Mouse (Mus musculus): Measurements from ENCODE around the gene Gm47985. TPM values are rescaled to one million over a fixed set of nuclear protein-coding genes. Genes with fewer than 3 reads are reported as not detected.
"Not testable (repeated sequence)": the region's sequence is repeated elsewhere in the genome, so short reads cannot be mapped to it uniquely, and the experiment has no call there.

Gene Gm47985
- 0.09 and 0.23 TPM in 2 replicates for polyA plus RNA-seq (2016; fragmentation: Nextera tagmentation; extraction: Ambion mirVana)

GRCm38 (mm10) chr1:151182266-151182665 lies at the start of gene Gm47985:
Gm47985 (plus strand) TSS chr1:151182537.
- H3K4me1 ChIP-seq = peaks cover 22% of the 10 kb centered on the region
- no CpG with 5 or more reads among the region's 7 CpGs for WGBS
- H3K4me3 ChIP-seq; H3K9me3 ChIP-seq (replicated peaks); H3K27ac ChIP-seq (replicated peaks); H3K27me3 ChIP-seq (ENCODE audit: low read depth, poor library complexity, severe bottlenecking); DNase-seq (ENCODE audit: low spot score); H3K36me3 ChIP-seq: not testable (repeated sequence)

DNA sequence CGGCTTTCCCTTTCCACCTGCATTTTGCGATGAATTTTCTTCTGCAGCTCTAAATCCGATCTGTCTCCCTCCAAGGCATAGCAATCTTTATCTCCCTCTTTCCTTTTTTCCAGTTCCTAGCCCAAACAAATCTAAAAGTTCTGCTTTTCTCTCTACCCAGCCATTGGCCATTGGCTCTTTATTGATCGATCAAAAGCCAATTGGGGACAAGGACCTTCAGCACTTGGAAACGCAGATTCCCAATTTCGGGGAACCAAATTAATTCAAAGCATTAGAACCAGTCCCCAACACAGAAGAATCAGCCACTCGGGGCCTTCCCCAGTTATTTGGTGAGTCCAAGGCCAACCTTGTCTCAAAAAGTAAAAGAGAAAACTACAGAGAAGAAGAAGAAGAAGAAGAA lies 49.7 kb upstream of the Gm47985 start:
- Histone ChIP-seq H3K4me1 (no peaks in the 10 kb centered on the region), H3K36me3 (no peaks in the 10 kb centered on the region), H3K27me3 (ENCODE audit: low read depth, poor library complexity, severe bottlenecking) (no peaks in the 10 kb centered on the region), H3K9me3 (replicated peaks) (no peaks in the 10 kb centered on the region), H3K4me3 (no peak overlapping the region), H3K27ac (replicated peaks) (no peak overlapping the region)
- DNase-seq (ENCODE audit: low spot score) = no peak
- WGBS = 94% methylated on average over 7 of the region's 7 CpGs

DNA sequence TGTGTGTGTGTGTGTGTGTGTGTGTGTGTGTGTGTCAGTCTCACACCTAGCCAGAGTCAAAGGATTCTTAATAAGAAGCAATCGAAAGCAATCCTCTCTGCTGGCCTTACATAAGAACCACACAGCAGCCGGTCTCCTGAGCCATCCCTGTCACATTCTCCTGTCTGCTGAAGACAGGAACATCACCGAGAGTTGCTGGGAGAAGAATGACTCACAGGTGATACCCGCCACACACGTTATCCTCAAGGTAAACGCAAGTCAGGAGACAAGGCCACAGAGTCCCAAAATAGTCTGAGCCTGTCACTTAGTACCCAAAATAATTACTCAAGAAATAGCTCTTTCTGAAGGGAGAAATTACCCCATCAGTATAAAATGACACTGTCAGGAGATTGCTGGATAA lies 43.9 kb upstream of the Gm47985 start:
- 79% methylated on average over 6 of the region's 6 CpGs for WGBS
- DNase-seq (ENCODE audit: low spot score) = no peak
- no peak overlapping the region for H3K27ac ChIP-seq (replicated peaks)
- H3K9me3 ChIP-seq (replicated peaks) = no peaks in the 10 kb centered on the region
- no peaks in the 10 kb centered on the region for H3K36me3 ChIP-seq
- no peak overlapping the region for H3K4me3 ChIP-seq
- H3K4me1 ChIP-seq = no peaks in the 10 kb centered on the region
- no peaks in the 10 kb centered on the region for H3K27me3 ChIP-seq (ENCODE audit: low read depth, poor library complexity, severe bottlenecking)

DNA sequence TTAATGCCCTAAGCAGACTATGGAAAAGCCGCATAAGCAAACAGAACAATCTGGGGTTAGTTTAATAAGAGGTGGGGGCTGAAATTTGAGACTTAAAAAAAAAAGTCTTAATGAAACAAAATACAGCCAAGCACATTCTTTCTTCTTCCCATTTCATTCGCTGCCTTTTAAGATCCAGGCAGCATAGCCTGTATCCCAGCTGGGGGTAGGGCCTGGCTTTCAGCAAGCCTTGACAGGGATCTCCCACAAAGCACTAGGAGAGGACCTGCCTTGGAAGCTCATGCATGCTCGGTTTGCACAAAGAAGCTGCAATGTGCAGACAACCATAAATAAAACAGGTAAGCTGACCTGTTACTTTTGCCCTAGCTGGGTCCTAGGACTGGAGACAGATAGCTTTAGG lies 41.4 kb upstream of the Gm47985 start:
- Histone ChIP-seq H3K4me3 (no peak overlapping the region), H3K4me1 (no peaks in the 10 kb centered on the region), H3K36me3 (no peaks in the 10 kb centered on the region), H3K27me3 (ENCODE audit: low read depth, poor library complexity, severe bottlenecking) (no peaks in the 10 kb centered on the region), H3K9me3 (replicated peaks) (no peaks in the 10 kb centered on the region), H3K27ac (replicated peaks) (no peak overlapping the region)
- WGBS = 76% methylated on average over 3 of the region's 3 CpGs
- DNase-seq (ENCODE audit: low spot score) = no peak

GRCm38 (mm10) chr1:151144471-151145146 lies 37.7 kb upstream of the Gm47985 start:
- H3K27me3 ChIP-seq (ENCODE audit: low read depth, poor library complexity, severe bottlenecking) = no peaks in the 10 kb centered on the region
- no peak for DNase-seq (ENCODE audit: low spot score)
- H3K36me3 ChIP-seq = no peaks in the 10 kb centered on the region
- H3K4me1 ChIP-seq = no peaks in the 10 kb centered on the region
- no peak overlapping the region for H3K27ac ChIP-seq (replicated peaks)
- no peaks in the 10 kb centered on the region for H3K9me3 ChIP-seq (replicated peaks)
- H3K4me3 ChIP-seq = no peak overlapping the region
- WGBS = 78% methylated on average over 6 of the region's 6 CpGs

DNA sequence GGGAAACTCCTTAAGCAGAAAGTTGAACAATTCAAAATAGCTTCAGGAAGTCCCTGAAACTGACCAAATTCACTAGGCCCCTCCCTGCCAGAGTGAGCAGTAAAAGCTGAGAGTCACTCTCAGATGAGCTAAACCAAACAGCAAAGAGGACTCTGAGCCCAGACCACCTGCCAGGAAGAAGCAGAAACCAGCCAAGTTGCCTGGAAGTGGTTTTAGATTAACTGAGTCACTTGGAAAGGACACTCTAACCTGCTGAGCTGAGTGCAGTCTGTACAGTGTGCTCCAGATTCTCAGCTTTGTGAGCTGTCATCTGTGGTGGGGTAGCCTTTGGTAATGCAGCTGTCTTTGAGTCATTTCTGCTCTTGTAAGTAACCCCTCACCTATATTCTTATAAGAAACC lies 34.5 kb upstream of the Gm47985 start:
- Histone ChIP-seq H3K4me1 (no peaks in the 10 kb centered on the region), H3K27me3 (ENCODE audit: low read depth, poor library complexity, severe bottlenecking) (no peaks in the 10 kb centered on the region), H3K27ac (replicated peaks) (no peak overlapping the region), H3K9me3 (replicated peaks) (no peaks in the 10 kb centered on the region), H3K4me3 (no peak overlapping the region), H3K36me3 (no peaks in the 10 kb centered on the region)
- DNase-seq (ENCODE audit: low spot score) = no peak

GRCm38 (mm10) chr1:151150211-151150610 lies 32.1 kb upstream of the Gm47985 start:
- Histone ChIP-seq H3K27ac (replicated peaks) (no peak overlapping the region), H3K9me3 (replicated peaks) (no peaks in the 10 kb centered on the region), H3K36me3 (no peaks in the 10 kb centered on the region), H3K27me3 (ENCODE audit: low read depth, poor library complexity, severe bottlenecking) (no peaks in the 10 kb centered on the region), H3K4me1 (no peaks in the 10 kb centered on the region), H3K4me3 (no peak overlapping the region)
- 91% methylated on average over 7 of the region's 7 CpGs for WGBS
- no peak for DNase-seq (ENCODE audit: low spot score)

DNA sequence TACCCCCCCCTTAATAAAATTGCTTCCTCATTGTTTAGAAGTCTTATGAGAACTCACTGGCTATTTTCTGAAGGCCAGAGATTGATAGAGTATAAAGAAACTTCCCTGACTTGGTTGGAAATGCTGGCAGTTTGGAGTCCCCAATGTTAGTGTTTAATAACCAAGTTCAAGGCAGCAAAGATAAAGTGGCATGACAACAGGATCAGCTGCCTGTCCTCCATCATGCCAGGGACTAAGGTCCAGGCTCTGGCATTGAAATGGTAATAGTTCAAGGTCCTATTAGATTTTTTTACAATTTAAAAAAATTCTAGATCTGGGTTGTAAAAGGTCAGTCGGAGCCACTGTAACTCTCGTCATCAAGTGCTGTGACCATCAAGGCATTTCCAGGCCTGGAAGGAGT lies 31.2 kb upstream of the Gm47985 start:
- DNase-seq (ENCODE audit: low spot score) = no peak
- Histone ChIP-seq H3K9me3 (replicated peaks) (no peaks in the 10 kb centered on the region), H3K4me1 (no peaks in the 10 kb centered on the region), H3K27ac (replicated peaks) (no peak overlapping the region), H3K27me3 (ENCODE audit: low read depth, poor library complexity, severe bottlenecking) (no peaks in the 10 kb centered on the region), H3K4me3 (no peak overlapping the region), H3K36me3 (no peaks in the 10 kb centered on the region)
- 81% methylated on average over 2 of the region's 2 CpGs for whole genome bisulfite sequencing

- H3K27me3 ChIP-seq (ENCODE audit: low read depth, poor library complexity, severe bottlenecking) = no peaks in the 10 kb centered on the region
- 92% methylated on average over 6 of the region's 6 CpGs for WGBS
Measured at GRCm38 (mm10) chr1:151153056-151153652, 29.2 kb upstream of the Gm47985 start.

GRCm38 (mm10) chr1:151154131-151154530 lies 28.2 kb upstream of the Gm47985 start:
- not testable (repeated sequence) for DNase-seq (ENCODE audit: low spot score); H3K27ac ChIP-seq (replicated peaks); H3K36me3 ChIP-seq; H3K4me3 ChIP-seq; H3K27me3 ChIP-seq (ENCODE audit: low read depth, poor library complexity, severe bottlenecking); H3K4me1 ChIP-seq; H3K9me3 ChIP-seq (replicated peaks)
- WGBS = 93% methylated on average over 9 of the region's 9 CpGs

More at GRCm38 (mm10) chr1:151153056-151153652, 29.2 kb upstream of the Gm47985 start:
- Histone ChIP-seq H3K4me3 (no peak overlapping the region), H3K4me1 (no peaks in the 10 kb centered on the region), H3K36me3 (no peaks in the 10 kb centered on the region), H3K27ac (replicated peaks) (no peak overlapping the region), H3K9me3 (replicated peaks) (no peaks in the 10 kb centered on the region)
- no peak for DNase-seq (ENCODE audit: low spot score)

DNA sequence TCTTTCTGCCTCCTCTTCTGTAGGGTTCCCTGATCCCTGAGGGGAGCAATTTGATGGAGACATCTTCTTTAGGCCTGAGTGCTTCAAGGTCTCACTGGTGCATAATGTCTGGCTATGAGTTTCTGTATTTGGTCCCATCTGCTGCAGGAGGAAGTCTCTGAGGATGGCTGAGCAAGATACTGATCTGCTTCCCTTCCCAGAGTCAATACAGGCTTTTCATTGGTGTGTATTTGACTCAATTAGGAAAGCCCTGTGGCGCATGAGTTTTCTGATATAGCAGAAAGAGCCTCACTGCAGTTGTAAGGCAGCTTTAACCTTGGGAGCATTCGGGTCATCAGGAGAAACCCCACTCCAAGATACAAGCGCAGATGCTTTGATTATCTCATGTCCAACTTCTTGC lies 26.2 kb upstream of the Gm47985 start:
- 89% methylated on average over 3 of the region's 3 CpGs for WGBS
- Histone ChIP-seq H3K36me3 (no peaks in the 10 kb centered on the region), H3K27me3 (ENCODE audit: low read depth, poor library complexity, severe bottlenecking) (no peaks in the 10 kb centered on the region)

DNA sequence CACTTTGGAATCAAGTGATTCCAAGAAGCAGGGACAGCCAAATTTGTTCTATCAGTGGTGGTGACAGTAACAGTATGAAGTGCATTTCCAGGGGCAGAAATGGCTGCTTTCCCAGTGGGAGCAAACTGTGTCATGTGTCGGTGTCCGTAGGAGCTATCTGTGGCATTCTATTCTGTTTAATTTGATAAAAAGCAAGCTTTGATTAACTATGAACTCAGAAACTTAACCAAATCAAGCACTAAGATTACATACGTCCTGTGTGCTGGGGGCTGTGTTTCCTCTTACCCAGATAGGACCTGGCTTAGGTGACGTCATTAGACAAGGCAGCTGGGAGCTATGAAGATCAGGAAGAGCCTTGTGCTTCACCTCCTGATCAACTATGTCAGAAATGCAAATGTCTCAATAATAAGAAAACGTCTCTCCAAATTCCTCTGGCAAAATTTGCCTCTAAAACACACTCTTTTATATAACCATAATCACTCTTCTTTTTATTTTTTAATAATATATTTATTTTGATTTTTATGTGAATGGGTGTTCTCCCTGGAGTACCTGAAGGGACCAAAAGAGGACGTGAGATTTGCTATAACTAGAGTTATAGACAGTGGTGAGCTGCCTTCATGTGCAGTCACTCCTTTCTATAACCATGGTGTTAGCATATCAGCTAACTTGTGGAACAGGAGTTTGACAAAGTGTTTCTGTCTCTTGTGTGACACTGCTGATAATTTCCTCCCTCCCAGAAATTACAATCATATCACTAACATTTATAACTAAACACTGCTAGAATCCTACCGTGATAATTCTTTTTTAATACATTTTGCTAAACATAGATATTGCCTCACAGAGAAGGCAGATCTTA lies 25.3 kb upstream of the Gm47985 start:
- no peaks in the 10 kb centered on the region for H3K27me3 ChIP-seq (ENCODE audit: low read depth, poor library complexity, severe bottlenecking)
- H3K4me1 ChIP-seq = 0 out of 2 replicates have a peak, but pooled peaks cover 3% of the 10 kb centered on the region
- no peak overlapping the region for H3K4me3 ChIP-seq
- no peak overlapping the region for H3K27ac ChIP-seq (replicated peaks)
- H3K36me3 ChIP-seq = no peaks in the 10 kb centered on the region
- WGBS = 87% methylated on average over 7 of the region's 7 CpGs
- no peak for DNase-seq (ENCODE audit: low spot score)
- H3K9me3 ChIP-seq (replicated peaks) = no peaks in the 10 kb centered on the region

More for the DNA sequence above, 26.2 kb upstream of the Gm47985 start:
- Histone ChIP-seq H3K9me3 (replicated peaks) (no peaks in the 10 kb centered on the region), H3K4me3 (no peak overlapping the region), H3K4me1 (0 out of 2 replicates have a peak, but pooled peaks cover 3% of the 10 kb centered on the region), H3K27ac (replicated peaks) (no peak overlapping the region)
- no peak for DNase-seq (ENCODE audit: low spot score)
